Mouse (Mus musculus) spleen, postnatal 4 days (tissue): Measurements from ENCODE around the gene Itgb7.

Source experiments
- DNase-seq, 2 experiments: peaks; one replicate each; pipeline ENCODE4 v3.0.0; 2022; ENCODE audit warnings: low spot score in 2 of 2

The Itgb7 gene

DNA sequence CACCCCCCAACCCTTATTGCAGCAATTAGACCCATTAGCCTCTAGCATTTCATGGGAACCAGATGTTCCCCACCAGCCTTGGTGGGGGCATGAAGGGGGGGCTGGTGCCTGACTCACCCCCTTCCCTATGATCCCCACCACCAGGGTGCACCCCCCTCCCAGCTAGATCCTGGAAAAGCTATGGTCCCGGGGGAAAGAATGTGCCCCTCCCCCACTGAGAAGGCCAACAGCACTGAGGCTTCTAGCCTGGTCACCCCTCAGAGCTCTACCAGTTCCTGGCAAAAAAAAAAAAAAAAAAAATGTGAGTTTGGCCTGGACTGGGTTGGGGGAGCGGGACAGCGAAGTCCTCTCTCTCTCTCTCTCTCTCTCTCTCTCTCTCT, 17.1 kb upstream of the Itgb7 start:
- DNase-seq = no peak

DNA sequence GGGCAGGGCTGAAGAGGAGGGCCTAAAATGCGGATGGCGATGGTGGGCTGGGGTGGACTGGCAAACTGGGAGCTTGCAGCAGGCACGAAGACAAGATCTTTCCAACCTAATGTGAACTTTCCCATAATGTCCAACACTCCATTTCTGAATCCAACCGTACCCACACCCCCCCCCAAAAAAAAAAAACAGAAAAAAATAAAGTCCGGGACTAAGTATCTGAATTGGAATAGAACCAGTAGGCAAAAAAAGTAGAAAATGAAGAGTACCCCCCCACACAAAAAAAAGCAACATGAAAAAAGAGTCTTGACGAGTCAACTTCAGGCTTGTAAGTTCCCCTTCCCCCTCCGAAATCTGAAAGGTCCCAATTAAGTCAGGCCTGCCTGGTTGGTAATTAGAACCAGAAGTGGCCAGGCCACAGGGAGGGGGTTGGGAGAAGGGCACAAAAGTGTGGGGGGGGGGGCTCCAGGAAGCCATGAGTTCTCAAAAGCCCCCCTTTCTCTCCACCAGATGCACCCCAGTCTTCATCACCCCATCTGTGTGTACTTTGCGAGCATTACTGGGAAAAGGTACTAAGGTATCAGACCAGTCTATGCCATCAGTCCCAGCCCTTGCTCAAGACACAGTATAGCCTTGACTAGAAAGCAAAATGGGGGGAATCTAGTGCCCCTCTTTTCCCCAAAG, 16.5 kb upstream of the Itgb7 start:
- no peak for DNase-seq

GRCm38 (mm10) chr15:102247252-102248130, 15.7 kb upstream of the Itgb7 start:
- peak; percentile 29 to 69 for DNase-seq

- DNase-seq = peak; percentile 61 to 78
Observed at GRCm38 (mm10) chr15:102246866-102247251, 15.1 kb upstream of the Itgb7 start.

GRCm38 (mm10) chr15:102245891-102246741, 14.4 kb upstream of the Itgb7 start:
- DNase-seq = peak in 1 of 2 experiments; percentile 53

DNA sequence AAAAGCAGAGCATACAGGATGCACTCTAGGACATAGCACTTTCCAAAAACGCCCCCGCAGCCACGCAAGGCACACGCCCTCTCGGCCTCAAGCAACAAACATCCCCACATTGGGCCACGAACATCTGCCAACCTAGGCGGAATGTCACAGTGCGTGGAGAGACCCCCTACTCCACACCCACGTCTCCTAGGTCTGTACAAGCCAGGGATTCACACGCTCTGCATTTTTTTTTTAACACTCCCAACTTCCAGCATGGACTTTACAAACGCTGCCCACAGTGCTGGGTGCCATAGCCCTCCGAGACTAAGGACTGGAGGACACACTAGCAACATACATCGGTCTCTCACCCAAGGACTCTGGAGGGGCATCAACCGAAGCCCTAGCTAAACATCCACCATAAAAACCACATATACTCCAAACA, 13.7 kb upstream of the Itgb7 start:
- no peak for DNase-seq

DNA sequence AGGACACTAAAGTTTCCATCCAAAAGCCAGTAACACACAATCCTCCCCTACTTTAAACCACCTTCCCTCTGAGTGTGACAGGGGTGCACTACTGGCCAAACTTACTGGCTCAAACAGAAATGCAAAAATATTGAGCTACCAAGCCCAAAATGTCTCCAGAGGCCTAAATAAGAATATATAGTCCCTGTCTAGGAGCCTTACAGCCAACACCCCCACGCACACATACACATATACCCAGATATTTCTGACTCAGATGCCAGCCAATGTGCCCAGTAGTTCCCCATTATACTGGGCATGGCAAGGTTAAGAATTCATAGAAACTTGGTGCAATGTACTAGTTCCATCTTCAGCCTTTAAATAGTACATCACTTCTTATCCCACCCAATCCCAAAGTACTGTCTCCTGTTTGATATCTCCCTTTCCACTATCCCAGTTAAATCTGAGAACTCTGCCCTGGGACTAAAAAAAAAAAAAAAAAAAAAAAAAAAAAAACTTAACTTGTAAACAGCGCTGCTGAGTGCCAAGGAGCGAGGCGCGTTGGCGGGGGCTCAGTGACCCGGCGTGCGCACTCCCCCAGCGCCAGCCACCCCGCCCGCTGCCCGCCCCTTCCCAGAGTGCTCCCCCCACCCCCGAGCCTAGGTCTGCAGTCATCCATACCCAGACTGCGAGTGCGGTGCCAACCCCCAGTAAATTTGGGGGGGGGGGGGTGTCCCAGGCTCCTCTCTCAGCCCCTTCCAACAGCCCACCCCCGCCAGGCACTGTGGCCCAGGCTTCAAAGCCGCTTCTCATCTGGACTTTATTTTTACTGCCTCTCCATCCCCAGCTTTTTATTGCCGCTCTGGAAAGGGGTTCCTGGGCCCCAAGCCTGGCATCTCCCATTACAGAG, 12.8 kb upstream of the Itgb7 start:
- no peak for DNase-seq

- DNase-seq = peak; percentile 69 to 86
Observed at GRCm38 (mm10) chr15:102243229-102244190, 11.8 kb upstream of the Itgb7 start.

DNA sequence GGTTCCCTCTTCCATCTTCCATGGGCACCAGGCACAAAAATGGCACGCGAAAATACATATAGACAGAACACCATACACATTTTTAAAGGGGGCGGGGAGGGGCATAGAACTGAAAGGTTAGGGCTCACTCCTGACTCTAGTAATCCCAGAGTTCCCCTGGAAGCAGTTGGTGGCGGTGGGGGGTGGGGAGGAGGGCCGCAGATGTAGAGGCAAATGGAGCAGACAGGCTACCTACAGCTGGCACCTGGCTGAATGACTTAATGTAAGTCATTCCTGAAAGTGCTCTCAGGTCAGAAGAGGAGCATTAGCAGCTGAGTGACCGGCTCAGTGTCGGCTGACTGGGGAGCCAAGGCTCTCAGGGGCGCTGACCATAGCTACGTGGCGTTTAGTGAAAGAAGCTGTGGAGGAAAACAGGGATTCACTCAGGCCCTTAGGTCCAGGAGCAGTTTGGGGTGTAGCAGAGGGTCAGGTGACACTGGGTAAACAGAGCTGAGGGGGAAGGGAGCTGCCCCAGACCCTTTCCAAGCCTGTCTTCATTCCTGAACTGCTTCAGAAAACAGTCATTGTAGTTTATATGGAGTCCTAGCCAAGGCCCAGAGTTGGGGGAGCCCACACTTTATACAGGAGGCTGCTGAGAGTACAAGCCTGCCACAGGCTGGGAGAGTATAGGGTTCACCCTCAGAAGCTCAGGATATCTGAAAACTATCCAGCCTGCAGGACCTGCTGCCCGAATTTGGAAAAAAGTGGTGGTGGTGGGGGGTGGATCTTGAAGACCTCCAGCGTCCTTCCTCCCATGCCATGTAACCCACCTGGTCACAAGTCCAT, 10.9 kb upstream of the Itgb7 start:
- no peak for DNase-seq

- no peak for DNase-seq
Observed at GRCm38 (mm10) chr15:102240607-102241006, 8.9 kb upstream of the Itgb7 start.

DNA sequence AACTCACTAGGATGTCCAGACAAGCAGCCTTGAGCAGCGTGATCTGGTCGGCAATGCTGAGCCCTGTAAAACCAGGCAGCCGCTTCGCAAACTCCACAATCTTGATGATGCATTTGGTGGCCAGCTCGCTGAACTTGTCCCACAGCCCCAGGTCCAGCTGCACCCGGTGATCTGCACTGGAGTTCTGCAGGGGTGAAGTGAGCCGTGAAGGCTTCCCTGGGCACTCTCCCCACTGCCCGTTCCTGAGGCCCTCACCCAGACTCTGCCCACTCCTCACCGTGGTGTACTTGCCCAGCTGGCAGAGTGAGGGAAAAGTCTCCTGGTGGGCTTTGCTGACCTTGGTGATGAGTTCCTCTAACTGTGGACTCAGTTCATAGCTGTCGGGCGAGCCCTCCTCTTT, 8.1 kb upstream of the Itgb7 start:
- no peak for DNase-seq

DNA sequence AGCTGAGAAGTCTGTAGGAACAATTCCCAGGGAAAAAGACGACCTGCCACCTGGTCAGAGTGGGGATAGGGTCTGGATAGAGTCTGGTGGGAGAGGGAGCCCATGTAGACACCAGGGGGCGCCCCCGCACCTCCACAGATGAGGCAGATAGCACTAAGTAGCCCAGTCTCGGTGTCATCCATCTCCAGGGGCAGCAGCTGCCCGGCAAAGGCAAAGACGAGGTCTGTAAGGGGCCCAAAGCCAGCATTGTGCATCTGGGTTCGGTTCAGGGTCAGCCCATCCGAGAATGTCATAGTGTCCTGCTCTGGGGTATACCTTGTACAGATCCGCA, 7.5 kb upstream of the Itgb7 start:
- DNase-seq = peak; percentile 77 to 93

DNA sequence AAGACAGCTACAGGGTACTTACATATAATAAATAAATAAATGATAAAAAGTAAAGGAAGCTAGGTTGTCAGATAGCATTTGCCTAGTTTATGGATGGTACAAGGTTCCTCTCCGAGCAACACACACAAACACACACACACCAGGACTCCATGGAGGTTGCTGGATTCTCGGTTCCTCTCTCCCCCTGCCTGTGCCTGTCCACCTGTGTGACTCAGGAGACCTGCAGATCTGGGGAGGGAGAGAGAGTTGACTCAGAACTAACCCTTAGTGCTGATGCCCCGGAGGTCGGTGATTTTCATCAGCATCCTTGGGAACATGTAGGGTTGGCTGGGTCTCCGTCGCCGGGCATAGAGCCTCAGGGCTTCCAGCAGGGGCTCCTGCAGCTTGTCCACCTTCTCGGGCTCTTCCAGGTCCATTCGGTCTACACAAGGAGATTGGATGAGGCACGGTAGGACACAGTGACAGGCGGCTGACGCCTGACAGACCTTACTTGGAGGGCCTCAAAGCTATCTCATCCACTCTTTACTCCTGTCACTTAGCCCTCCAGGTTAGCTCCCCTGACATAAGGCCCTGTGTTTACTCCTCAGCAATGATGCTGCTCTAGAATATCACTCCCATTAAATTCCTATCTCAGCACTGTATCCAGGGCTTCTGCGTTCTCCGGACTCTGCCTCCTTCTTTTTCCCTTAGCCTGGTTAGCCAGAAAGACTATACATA, 7.0 kb upstream of the Itgb7 start:
- DNase-seq = no peak

DNA sequence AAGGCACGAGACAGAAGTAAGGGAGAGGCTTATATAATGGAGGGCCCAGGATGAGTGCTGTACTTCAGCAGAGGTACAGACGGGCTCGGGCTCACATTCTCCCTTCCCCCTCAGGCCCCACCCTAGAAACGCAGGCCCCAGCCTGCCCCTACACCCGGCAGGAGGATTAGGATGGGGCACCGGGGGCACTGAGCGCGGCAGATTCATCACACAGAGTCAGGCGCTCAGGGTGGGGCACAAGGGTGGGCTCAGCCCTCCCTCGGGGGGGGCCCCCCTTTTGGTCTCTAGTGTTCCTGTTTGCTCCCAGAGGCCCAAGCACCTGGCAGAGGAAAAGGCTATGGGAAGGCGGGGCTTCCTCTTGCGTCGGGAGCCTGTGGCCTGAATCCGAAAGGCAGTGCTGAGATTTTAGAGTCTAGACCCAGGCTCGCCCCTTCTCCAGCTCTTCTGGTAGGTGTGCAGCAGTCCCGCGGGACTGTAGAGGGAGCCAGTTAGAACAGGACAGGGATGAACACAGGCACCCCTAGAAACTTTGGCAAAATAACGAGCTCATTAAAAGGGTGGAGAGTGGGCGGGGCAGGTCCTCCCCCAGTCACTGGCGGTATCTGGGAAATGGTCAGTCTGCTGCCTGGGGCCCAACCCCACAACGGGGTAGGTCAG, 3.8 kb upstream of the Itgb7 start:
- no peak for DNase-seq

DNA sequence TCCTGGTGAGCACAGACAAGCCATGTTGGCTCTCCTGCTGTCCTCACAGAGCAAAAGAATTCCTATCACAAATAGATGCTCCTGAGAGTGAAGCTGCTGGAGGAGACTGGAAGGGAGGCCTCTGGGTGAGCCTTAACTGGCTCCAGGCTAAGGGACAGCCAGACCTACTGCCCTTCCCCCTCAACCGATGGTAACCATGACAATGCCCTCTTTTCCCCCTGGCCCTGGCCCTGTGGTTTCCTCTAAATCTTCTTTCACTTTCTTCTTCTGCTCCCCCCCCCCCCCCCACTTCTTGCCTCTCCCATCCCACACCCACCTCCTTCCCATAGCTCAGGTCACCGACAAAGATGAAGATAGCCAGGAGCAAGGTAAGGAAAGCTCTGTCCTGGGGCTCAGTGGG, 2.2 kb upstream of the Itgb7 start:
- no peak for DNase-seq

DNA sequence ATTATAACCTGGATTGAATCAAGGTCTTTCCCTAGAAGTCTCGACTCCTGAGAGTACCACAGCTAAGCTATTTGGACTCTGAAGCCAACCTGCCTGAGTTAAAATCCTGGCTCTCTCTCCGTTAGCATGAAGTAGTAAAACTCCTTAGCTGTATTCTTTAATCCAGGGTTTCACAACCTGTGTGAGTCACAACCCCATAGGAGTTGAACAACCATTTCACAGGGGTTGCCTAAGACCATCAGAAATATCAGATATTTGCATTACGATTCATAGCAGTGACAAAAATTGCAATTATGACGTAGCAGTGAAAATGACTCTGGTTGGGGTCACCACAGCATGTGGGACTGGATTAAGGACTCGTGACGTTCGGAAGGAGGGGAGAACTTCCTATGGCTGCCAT, 1.0 kb upstream of the Itgb7 start:
- DNase-seq = no peak

- DNase-seq = no peak
Observed at GRCm38 (mm10) chr15:102230408-102231321, 1.1 kb downstream of the Itgb7 start.
